Mouse (Mus musculus) gastrocnemius, postnatal 14 days (tissue): ENCODE data around the gene Flad1. TPM values are rescaled to one million over a fixed set of nuclear protein-coding genes. Genes with fewer than 3 reads are reported as not detected.

ENCODE experiments used
- DNase-seq: peaks from one replicate; pipeline ENCODE4 v3.0.0; 2021; ENCODE audit warnings: mixed read lengths
- intact Hi-C: fragments of 180-260 bp; cut with DNase I; formaldehyde crosslinking; loops from one replicate; pipeline ENCODE4 v1.15.1; 2025; ENCODE audit warnings: low total_unique reads
- long read RNA-seq, 2 experiments: library from polyadenylated mRNA; stranded (forward); transcript quantifications; one replicate each; pipeline ENCODE4 v2.0.0; 2021
- total RNA-seq, 2 experiments: library from RNA; stranded (reverse); gene quantifications; 2 replicates each; pipeline ENCODE4 v1.2.3; 2021

The Flad1 gene
- 10 to 100 TPM; 30.9 to 33.4 TPM for total RNA-seq
- long read RNA-seq, experiment 1, transcript Flad1-204 (8 exons, 2,892 nt): major isoform, 23 of 44 reads
- long read RNA-seq, experiment 1, partial matches to known transcripts: 4 of 44 reads
- long read RNA-seq, experiment 1, other reads (novel, unspliced or antisense): 15 of 44 reads
- long read RNA-seq, experiment 2, transcript Flad1-202 (8 exons, 2,238 nt): minor isoform, 9 of 41 reads
- long read RNA-seq, experiment 2, transcript Flad1-204 (8 exons, 2,892 nt): major isoform, 22 of 41 reads
- long read RNA-seq, experiment 2, partial matches to known transcripts: 1 of 41 reads
- long read RNA-seq, experiment 2, other reads (novel, unspliced or antisense): 9 of 41 reads

DNA sequence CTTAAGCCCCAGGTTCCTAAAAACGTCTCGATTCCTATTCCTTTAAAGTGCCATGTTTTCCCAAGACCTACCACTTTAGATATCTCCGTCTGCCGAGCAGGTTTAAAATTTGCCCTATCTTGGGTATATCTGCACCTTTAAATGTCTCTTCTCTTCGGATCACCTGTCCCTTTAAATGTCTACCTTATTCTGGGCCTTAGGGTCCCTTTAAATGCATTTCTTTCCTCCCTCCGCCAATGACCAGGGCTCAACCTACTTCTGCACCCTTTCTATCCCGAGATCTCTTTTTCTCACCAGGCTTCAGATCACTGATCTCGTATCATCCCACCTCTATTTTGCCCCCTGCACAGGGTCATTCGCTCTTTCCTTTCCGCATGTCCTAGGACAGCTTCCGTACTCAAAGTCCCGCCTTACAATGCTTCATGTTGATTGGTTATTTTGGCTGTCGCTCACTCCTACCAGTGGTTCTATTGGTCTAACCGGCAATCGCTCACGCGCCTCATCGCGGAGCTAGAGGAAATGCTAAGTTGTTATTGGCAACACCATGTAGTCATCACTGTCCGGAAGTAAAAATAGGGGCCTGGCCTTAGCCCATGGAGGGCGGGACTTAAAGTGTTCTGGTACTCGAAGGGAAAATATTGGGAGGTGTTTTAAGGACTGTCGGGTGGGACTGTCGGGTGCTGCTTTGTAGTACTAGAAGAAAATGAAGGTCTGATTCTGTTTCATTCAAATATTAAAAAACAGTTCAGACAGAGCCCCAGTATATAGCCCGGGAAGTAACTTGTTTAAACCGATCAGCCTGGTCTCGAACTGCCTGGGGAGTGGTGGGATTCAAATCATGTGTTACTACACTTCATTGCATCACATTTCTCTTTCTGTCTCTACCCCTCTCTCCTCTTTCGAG lies at the start of gene Flad1:
Flad1 (minus strand) TSS at position 381 of the 904 bp plus-strand sequence.
- intact Hi-C loops: no loop called here
- peak; percentile 92 for DNase-seq

DNA sequence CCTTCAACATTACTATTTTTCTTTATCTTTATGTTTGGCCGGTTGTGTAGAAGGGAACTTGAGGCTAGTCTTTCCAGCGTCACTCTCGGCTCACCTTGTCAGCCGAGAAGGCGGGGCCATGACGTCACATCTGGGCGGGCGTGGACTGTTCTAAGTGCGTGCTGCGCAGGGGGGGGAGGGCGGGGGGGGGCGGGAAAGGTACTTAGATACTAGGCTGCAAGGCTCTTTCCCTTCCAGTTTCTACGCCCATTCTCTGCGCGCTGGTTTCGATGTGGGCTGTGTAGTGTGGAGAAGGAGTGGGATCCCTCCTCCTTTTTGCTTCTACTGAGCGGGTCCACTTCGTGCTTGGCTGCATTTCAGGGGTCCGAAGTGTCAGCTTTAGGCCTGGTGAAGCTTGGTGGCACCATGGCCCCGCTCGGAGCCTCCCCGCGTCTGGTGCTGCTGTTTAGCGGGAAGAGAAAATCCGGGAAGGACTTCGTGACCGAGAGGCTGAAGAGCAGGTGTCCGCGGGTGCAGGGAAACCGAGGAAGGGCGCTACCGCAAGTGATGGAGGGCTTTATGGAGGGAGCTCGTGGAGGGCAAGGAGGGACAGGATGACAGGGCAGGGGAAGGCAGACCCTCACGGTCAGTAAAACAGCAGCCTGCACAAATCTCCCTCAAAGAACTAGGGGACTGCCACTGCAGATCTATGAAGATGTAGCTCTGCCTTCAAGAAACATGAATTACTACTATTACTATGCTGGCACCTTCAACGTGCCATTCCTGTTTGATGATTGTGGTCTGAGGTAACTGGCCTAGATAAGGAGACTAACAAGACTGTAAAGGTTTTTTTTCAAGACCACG lies 47.5 kb upstream of the Flad1 start:
- intact Hi-C loops: no loop called here
- DNase-seq: peak; percentile 91

DNA sequence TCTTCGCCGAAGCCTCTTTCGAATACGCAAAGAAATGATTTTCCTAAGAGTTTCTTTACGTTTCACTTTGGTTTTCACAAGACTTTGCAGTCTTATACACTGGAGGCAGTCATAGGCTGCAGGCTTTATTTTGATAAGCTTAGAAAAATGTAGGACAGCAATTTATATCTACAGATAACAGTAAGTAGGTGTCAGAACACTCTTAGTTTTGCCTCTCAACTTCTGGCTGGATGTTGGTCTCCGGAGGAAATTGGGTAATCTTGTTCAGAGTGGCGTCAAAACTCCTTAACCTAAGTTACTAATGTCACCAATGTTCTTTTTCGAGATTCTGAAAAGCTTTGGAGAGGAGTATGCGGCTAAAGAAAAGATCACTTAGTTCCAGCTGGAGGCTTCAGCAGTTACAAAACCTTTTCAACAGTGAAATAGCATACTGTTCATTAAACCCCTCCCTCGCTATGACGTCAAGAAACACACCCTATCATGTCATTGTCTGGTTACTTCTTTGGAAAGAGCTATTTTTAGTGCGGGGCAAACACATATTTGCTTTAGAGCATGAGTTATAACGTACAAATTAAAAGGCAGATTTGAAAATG lies 46.8 kb upstream of the Flad1 start:
- intact Hi-C loops: no loop called here

DNA sequence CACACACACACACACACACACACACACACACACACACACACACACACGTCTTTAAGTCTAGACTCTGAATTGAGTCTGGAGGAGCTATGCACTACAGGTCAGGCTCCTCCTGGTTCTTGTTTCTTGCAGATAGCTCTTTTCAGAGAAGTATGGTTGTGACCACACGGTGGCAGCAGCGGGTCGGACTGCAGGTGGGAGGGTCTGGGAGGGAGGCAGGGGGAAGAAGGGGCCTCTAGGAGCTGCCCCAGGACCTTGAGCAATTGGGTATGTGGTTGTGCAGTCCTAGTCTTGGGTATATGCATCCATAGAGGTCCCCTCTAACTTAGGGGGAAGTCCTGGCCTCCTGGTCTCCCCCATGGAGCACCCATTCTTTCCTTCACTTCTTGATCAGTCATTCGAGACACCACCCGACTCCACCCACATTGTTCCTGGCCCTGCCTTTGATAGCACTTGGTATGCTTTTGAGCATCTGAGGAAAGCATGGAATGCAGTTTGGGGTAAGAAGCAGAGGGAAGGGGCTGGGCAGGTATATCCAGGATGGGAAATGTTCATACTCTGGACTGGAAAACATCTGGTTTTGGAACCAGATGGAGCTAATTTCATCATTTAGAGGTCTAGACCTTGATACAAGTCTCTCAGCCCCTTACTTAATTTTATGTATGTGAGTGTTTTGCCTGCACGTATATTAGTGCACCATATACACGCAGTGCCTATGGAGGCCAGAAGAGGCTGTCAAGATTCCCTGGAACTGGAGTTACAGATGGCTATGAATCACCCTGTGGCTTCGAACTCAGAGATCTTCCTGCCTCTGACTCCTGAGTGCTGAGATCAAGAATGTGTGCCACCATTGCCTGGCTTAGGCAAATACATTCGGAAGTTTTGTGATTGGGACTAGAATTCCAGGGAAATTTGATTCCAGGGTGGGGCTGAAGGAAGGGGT lies 45.3 kb upstream of the Flad1 start:
- intact Hi-C loops: no loop called here
- DNase-seq: peak; percentile 69

More for the DNA sequence above, 46.8 kb upstream of the Flad1 start:
- no peak for DNase-seq

DNA sequence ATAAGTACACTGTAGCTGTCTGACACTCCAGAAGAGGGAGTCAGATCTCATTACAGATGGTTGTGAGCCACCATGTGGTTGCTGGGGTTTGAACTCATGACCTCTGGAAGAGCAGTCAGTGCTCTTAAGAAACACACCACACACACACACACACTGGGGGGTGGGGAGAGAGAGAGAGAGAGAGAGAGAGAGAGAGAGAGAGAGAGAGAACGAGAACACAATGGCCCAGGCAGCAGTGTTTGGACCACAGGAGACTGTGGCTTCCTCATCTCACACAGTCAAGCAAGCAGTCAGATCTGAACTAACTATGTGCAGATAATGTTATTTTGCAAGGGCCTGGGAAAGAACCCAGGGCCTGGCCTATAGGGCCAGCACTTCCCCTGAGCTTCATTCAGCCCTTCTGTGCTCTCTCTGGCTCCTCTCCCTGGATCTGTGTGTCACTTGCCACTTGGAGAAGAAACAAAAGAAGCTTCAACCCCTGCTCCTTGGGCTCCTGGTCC lies 44.2 kb upstream of the Flad1 start:
- intact Hi-C loops: no loop called here
- no peak for DNase-seq

DNA sequence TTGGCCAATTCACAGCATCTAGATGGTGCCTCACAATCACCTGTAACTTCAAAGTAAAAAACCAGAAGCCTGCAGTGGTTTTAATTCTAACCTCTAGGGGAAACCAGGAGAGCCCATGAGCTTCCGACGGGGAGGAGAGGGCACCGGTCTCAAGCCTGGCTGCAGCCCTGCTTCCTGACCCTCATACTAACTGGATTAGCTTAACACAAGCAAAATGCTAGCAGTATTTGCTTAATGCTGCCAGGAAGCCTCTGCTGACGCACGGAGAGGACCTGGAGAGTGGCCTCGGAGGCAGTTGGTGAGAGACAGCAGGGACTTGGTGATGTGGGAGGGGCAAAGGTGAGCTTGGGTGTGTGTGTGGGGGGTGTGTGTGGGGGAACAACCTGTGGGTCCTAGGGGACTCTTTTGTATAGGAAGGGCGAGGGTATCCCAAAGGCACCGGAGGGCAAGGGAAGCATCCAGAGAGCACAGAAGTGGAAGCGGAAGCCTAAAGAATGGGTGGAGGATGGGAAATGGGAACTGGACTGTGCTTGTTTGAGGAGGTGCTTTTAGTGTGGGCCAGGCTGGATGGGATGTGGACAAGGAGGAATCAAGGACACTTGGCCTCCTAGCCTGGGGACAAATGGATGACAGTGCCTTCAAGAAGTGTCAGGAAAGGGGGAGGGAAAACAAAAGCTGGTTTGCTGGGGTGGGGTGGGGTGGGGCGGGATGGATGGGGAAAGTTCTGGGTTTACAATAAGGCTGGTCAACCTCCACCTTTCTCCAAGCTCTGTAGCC lies 42.9 kb upstream of the Flad1 start, which contains the start of gene Pmvk:
Pmvk (plus strand) TSS at position 141 of the 777 bp plus-strand sequence.
- no peak for DNase-seq
- intact Hi-C loops: no loop called here

GRCm38 (mm10) chr3:89451916-89452315 lies 40.2 kb upstream of the Flad1 start:
- intact Hi-C loops: no loop called here
- DNase-seq: no peak

- peak; percentile 74 for DNase-seq
- intact Hi-C loops: loop anchor here (5.0 kb wide), 1 partner anchor 33 kb away; no protein-coding TSS in a partner anchor
These were observed 37.9 kb upstream of the Flad1 start for GRCm38 (mm10) chr3:89449541-89449940.

DNA sequence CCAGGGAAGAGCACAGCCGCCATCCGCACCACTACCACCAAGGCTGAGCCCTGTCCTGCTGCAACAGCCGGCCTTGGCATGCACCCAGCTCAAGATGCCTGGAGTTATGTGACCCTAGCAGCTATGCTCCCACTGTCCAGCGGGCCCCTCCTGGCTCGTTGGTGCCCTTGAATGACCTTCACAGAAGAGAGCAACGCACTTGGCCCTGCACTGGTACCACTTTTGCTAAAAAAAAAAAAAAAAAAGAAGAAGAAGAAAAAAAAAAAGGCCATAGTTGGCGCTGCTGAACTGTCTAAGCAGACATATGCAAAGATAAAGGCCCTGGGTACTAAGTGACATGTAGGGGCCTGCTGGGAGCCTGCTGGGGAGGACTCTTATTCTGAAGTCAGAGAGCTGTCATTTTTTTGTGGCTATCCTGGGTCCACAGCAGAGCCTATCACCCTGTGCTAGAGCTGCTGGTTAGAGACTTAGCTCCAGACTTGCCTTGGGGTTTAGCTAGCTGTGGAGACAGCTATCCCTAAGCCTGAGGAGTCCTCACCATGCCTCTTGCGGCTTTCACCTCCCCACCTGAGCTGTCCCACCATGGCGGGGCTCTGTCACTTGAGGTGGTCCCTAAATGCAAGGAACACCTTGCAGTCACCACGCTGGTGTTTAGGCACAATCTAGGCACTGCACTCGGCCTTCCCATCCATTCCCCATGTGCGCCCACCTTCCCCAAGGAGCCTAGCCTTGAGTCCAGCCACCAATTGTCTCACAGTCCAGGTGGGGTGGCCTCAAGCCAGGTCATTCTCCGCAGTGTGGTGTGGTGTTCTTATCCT lies 37.3 kb upstream of the Flad1 start:
- intact Hi-C loops: loop anchor here (5.0 kb wide), 1 partner anchor 33 kb away; no protein-coding TSS in a partner anchor
- DNase-seq: peak; percentile 79

GRCm38 (mm10) chr3:89440691-89441090 lies 29.0 kb upstream of the Flad1 start:
- intact Hi-C loops: no loop called here
- peak; percentile 64 for DNase-seq

GRCm38 (mm10) chr3:89437269-89437668 lies 25.6 kb upstream of the Flad1 start:
- DNase-seq: peak; percentile 31
- intact Hi-C loops: no loop called here

DNA sequence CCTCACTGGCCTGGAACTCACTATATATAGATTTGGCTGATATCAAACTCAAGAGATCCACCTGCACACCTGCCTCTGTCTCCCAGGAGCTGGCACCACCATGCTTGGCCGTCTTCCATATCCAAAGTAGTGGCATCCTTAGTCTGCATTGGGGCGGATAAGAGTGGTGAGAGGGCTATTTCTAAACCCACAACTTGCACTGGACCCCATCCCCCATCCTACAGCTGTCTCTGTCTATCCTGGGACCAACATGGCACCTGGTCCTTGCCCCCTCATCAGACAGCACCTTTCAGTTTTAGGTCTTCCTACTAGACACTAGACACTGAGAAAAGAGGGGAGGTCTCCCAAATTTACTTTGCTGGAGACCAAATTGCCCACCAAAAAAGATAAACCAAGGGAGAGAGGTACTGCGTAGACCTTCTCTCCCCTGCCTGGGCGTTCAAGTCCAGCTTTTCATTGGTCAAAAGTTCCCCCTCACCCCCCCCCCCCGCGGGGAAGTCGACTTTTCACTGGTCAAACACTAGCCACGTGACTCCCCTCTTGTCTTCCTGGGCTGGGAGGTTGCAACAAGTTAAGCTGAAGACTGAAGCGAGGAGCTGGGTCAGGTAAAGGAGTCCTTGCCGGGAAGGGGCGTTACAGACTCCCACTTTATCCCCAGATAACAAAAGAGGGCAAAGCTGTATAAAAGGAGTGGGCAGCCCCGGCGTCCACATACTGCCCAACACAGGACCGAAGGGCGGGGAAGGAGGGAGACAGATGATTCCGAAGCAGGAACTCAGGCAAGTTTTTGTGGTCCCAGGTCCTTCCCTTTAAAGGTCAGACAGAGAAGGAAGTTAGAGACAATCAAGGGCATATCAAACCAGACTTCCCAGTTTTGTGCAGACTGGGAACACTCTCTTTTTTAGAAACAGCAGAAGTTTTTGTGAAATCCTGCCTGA lies 24.8 kb upstream of the Flad1 start, which contains the start of gene Pbxip1:
Pbxip1 (plus strand) TSS at position 531 of the 938 bp plus-strand sequence.
- intact Hi-C loops: no loop called here
- DNase-seq: peak; percentile 69

DNA sequence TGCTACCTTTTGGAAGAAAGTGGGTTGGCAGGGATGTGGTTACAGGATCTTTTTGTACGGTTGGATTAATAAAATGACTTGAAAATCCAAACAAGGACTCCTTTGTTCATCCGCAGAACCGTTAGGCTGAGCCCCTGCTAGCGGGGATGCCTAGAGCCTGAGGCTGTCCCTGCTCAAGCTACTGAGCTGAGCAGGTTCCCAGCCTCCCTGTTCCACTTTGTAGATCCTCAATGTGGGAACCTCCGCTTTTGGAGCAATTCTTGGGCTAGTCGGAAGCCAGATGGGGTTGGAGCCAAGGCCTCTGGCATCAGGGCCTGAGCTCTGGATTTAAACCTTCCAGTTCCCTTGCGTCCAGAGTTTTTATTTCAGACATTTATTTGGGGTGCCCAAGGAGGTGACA lies 23.4 kb upstream of the Flad1 start:
- intact Hi-C loops: no loop called here
- DNase-seq: no peak

DNA sequence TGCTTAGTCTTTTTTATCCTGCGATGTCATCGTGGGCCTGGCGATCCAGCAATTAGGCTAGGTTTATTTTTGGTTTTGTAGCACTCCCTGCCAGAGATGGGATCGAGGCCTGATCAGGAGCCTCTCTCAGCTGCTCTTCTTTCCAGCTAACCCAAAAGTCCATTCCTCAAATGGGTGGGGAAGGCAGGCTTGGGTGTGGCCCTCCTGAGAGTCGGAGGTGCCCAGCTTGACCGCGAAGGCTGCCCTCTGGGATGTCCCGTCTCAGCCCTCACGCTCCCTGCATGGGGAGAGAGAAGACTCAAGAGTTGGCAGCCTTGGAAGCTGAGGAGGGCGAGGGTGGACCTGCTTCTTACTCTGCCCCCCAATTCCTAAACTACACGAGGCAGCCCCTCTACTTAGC lies 22.9 kb upstream of the Flad1 start:
- intact Hi-C loops: no loop called here
- no peak for DNase-seq

- DNase-seq: no peak
These were observed 20.9 kb upstream of the Flad1 start for GRCm38 (mm10) chr3:89432606-89433005.

More at GRCm38 (mm10) chr3:89432606-89433005, 20.9 kb upstream of the Flad1 start:
- intact Hi-C loops: no loop called here
